Mouse (Mus musculus) natural killer cell, adult 2 months (primary cell): ENCODE results near the gene Syt1.

ENCODE experiments used
- DNase-seq, 2 experiments: peaks; one replicate each; pipeline ENCODE4 v3.0.0; 2022; ENCODE audit warnings: low spot score in 2 of 2

Gene Syt1

DNA sequence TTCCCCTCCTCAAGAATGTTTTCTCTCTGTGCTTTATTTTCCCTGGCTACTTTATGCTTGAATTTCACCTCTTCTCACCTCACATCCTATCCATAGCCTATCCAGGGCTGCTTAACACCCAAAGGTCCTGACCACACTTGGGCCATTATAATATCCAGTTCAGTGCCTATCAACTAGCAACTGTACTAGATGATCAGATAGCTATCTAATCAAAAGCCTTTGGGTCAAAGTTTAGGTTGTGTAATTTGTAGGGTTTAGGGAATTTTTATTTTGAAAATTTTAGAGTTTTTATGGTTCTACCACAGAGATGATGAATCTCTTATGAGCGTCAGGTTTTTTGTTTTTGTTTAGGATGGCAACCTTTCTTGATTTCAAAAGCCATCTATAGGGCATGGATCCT lies 125.0 kb downstream of the Syt1 start:
- DNase-seq: no peak

- DNase-seq: no peak
Measured at GRCm38 (mm10) chr10:108884520-108884919, 126.3 kb downstream of the Syt1 start.

DNA sequence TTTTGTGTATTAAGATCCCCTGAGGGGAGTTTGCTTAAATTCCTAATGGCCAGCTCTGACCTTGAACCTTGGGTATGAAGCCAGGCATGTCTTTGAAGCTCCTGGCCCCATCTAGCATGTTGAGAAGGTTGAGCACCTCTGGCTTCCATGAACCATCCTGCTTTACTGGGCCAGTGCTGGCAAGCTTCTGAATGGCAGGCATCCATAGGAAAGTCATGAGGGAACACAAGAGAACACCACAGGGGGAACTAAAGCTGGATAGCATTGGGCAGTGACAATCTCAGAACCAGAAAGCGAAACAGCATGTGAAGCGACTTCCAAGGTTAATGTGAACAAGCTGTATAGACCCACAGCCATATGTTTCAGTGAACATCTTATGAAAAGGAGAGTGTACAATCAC lies 130.4 kb downstream of the Syt1 start:
- DNase-seq: no peak

DNA sequence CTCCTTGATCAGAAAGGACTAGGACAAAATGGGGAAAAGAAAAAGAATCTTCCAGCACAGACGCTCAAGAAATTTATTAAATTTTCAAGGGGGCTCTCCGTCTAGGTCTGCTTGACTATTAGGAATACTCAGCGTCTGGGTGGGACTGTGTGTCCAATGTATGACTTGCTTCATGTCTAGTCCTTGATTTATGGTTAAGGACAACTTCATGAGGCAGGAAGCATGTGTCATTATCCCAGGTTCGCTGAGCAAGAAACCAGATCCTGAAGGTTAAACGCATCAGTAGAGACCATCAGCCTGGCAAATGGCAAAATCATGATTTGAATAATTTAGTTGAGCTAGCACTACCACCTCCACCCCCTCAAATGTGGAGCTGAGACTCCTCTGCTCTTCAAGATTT lies 135.1 kb downstream of the Syt1 start:
- no peak for DNase-seq

DNA sequence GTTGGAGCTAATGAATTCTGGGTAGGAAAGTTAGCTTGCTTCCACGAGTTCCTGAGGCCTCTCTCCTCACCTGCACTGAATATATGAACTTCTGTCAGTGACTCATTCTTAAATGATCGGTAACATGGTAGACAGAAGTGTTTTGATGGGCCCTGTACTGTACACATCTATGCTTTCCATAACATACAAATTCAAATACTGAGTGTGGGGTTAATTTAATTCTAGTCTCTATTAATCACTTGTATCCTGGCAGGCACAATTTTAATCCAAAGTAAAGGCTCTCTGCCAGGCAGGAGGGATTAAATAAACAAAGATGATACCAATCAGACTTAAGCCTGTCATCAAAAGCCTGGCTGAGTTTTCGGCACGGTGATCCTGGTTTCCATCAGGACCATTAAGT lies 136.1 kb downstream of the Syt1 start:
- no peak for DNase-seq

GRCm38 (mm10) chr10:108872359-108872758 lies 138.4 kb downstream of the Syt1 start:
- DNase-seq: no peak

GRCm38 (mm10) chr10:108870586-108870985 lies 140.2 kb downstream of the Syt1 start:
- DNase-seq: no peak

- no peak for DNase-seq
Measured at GRCm38 (mm10) chr10:108868136-108868535, 142.6 kb downstream of the Syt1 start.

- no peak for DNase-seq
Measured at GRCm38 (mm10) chr10:108867202-108867601, 143.6 kb downstream of the Syt1 start.

- no peak for DNase-seq
Measured at GRCm38 (mm10) chr10:108865586-108865985, 145.2 kb downstream of the Syt1 start.

GRCm38 (mm10) chr10:108855986-108856385 lies 154.8 kb downstream of the Syt1 start:
- DNase-seq: no peak

DNA sequence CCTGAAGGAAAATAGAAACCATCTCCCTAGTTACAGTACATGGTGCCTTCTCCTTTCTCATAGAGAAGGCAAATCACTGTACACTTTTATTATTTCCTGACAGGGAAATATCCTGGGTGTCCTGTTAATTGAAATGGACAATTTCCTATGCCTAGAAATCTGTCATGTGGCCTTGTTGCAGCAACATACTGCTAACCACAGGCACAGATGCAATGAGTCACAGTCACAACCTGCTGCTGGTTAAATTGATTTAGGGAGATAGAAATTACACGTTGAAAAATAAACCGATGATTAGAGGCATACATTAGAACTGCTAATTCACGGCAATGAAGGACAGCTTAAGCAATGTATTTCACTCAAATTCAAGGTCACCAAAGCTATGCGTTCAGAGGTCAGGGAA lies 158.0 kb downstream of the Syt1 start:
- no peak for DNase-seq

DNA sequence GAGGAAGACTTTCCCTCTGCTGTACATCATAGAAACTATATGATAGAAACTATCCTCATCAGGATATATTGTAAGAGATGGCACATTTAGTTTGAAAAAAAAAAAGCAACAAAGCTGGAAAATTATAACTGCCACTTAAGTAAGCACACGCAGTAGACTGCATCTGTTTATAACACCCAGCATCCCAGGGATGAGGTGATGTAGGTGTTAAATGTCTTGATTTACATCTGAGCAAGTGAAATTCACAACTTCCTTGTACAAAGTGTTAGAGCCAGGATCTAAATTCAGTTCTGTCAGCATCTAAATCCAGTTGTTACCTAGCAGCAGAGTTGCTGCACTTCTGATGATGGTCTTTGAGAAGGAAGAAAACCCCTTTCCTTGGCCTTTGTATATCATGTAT lies 173.3 kb downstream of the Syt1 start:
- DNase-seq: no peak

DNA sequence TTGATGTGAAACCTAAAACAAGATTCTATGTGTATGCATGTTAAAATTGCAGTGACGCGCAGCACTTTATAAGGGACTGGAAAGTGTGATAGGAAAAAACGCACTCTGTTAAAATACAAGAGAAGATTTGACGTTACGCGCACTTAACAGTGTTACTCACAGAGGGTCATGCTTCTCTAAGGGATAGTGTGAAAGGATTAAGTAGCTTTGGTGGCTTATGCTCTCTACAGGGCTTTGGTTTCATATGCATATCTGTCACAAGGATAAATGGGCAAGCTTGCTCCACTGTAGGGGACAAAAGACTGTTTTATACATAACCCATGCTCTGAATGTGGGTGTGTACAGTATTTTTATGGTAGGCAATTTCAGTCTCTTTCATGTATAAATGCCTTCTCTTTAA lies 178.5 kb downstream of the Syt1 start:
- DNase-seq: no peak

GRCm38 (mm10) chr10:108831801-108832200 lies 179.0 kb downstream of the Syt1 start:
- no peak for DNase-seq

DNA sequence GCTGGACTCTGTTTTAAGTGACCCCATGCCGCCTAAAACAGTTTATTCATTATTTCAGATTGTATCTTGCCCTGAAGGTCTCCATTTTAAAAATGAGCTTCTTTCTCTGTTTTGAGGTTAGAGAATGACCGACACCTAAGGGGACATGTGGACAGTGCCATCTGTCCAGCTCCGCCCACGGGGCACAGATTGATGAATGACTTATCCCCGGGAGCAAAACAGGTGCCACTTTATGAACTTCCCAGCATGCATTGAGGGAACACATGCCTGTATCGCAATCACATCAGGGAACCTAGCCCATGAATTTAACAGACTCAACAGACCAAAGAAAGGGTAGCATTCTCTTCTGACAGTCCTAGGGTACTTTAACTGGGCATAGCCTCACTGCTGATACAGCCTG lies 188.5 kb downstream of the Syt1 start:
- DNase-seq: no peak

GRCm38 (mm10) chr10:108815339-108815738 lies 195.4 kb downstream of the Syt1 start:
- no peak for DNase-seq

DNA sequence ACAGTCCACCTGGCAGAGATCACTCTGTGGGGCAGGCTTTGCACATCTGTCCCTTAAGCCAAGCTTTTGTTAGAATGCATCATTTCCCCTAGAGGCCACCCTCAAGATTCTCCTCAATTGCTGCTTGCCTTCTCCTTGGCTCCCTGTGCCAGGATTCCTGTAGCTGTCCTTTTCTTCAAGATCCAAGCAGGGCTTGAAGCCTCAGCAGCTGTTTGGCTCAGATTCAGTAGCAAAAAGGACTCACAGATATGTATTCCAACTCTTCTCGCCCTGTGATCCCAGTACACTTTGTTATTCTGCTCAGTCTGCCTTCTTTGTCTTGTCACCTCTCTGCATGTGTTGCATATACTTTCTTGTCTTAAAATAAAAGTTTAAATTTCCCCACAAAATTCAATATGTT lies 206.4 kb downstream of the Syt1 start:
- no peak for DNase-seq

GRCm38 (mm10) chr10:108800776-108801175 lies 210.0 kb downstream of the Syt1 start:
- no peak for DNase-seq

DNA sequence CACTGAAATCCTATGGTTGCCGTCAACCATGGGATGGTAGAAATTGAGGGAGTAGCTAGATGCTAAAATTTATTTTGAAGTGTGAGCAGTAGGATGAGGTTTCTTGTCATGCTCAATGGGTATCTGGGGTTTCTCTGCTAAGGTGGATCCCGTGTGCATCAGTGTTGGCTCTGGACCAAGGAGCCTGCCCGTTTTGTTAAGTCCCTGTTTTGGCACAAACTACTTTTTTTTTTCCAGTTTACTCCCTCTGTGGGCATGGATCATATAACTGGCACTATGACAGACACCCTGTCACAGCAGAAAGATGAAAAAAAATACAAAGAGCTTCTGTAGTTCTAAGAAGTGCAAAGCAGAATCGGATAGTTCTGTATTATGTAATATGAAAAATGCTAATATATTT lies 212.0 kb downstream of the Syt1 start:
- DNase-seq: no peak

- DNase-seq: no peak
Measured at GRCm38 (mm10) chr10:108782817-108783216, 228.0 kb downstream of the Syt1 start.

DNA sequence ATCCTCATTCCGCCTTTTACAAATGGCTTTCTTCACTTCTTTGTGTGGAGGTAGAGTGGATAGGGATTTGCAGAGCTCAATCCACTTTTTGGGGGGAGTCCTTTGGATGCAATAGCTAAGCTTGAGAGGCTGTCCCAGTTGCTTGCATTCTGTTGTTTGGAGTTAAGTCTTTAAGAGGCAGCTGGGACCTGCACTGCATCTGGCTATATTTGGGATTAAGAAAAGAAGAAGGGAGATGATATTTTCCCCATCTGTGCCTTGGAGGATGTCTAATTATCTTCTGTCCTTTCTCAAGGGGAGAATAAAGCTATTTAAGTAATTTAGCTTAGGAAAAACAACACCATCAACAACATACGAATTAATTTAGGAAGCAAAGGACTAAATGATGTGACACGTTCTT lies 230.2 kb downstream of the Syt1 start:
- DNase-seq: no peak

DNA sequence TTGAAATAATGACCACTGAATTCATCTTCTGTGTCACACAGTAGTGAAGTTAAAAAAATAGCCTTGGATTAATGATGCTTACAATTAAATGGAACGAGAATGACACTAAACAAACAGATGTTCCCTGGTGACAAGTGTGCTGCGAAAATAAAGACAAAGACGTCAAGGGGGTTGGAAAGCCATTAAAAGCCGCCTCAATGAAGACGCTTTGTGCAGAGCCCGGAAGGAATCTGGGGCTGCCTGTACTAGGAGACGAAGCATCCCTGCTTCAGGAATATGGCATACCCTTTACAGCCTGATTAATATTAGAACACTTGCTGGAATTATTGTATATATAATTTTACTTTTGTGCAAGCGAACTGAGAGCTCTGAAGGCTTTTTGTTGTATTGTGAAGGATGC lies 234.0 kb downstream of the Syt1 start:
- no peak for DNase-seq

DNA sequence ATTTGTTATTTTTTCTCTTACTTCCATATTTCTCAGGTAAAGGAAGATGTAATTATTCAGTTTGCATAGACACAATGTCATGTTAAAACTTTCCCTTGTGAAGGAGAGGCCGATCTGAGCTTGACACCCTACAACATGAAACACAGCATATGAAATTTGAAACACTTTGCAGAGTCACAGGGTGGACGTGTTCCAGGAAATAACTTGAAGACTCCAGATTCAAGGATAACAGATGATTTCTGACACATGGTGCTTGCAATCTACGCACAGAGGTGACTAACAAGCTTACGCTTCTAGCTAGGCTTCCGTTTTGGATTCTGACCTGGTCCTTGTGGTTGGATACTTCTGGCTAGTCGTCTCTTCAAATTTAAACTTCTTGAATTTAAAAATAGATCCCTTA lies 239.7 kb downstream of the Syt1 start:
- DNase-seq: no peak

DNA sequence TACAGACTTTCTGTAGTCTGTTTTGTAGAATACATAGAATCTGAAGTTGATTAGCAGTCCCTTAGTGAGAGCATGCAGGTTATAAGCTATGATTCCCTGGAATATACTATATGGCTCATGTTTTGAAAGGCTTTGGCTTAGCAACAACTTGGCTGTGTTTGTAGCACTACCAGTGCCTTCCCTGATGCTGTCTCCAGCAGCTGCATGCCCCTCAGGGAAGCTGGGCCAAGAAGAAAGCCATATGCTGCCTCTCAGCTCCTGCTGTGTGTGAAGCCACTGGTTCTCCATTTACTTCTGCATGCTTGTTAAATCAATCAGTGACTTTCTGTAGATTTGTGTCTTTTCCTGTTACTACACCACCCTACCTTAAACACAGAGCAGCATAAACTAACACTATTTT lies 245.2 kb downstream of the Syt1 start:
- no peak for DNase-seq
